Mouse (Mus musculus): ENCODE results near the gene Tex37.

Gene Tex37

GRCm38 (mm10) chr6:70912396-70912765 is 6.3 kb downstream of the Tex37 start:
- no peaks in the 10 kb centered on the region for H3K36me3 ChIP-seq (ENCODE audit: control insufficient read depth, insufficient read depth, low read length, poor library complexity, severe bottlenecking)
- H3K27me3 ChIP-seq (ENCODE audit: control insufficient read depth, insufficient read depth, low read length, poor library complexity, severe bottlenecking): no peaks in the 10 kb centered on the region
- no peak for DNase-seq (ENCODE audit: low read depth, low spot score)

GRCm38 (mm10) chr6:70911668-70912395 is 6.9 kb downstream of the Tex37 start:
- no peak for DNase-seq (ENCODE audit: low read depth, low spot score)
- no peaks in the 10 kb centered on the region for H3K36me3 ChIP-seq (ENCODE audit: control insufficient read depth, insufficient read depth, low read length, poor library complexity, severe bottlenecking)
- H3K27me3 ChIP-seq (ENCODE audit: control insufficient read depth, insufficient read depth, low read length, poor library complexity, severe bottlenecking): no peaks in the 10 kb centered on the region

- DNase-seq (ENCODE audit: low read depth, low spot score): peak; percentile 50
- Histone ChIP-seq H3K27me3 (ENCODE audit: control insufficient read depth, insufficient read depth, low read length, poor library complexity, severe bottlenecking) (no peaks in the 10 kb centered on the region), H3K36me3 (ENCODE audit: control insufficient read depth, insufficient read depth, low read length, poor library complexity, severe bottlenecking) (peaks cover 3% of the 10 kb centered on the region)
Observed at GRCm38 (mm10) chr6:70910285-70910684, 8.4 kb downstream of the Tex37 start.

GRCm38 (mm10) chr6:70909572-70909971 is 9.2 kb downstream of the Tex37 start:
- Histone ChIP-seq H3K27me3 (ENCODE audit: control insufficient read depth, insufficient read depth, low read length, poor library complexity, severe bottlenecking) (no peaks in the 10 kb centered on the region), H3K36me3 (ENCODE audit: control insufficient read depth, insufficient read depth, low read length, poor library complexity, severe bottlenecking) (peaks cover 6% of the 10 kb centered on the region)
- no peak for DNase-seq (ENCODE audit: low read depth, low spot score)

- DNase-seq (ENCODE audit: low read depth, low spot score): no peak
- Histone ChIP-seq H3K36me3 (ENCODE audit: control insufficient read depth, insufficient read depth, low read length, poor library complexity, severe bottlenecking) (peaks cover 22% of the 10 kb centered on the region), H3K27me3 (ENCODE audit: control insufficient read depth, insufficient read depth, low read length, poor library complexity, severe bottlenecking) (no peaks in the 10 kb centered on the region)
Observed at GRCm38 (mm10) chr6:70903689-70904088, 15.0 kb downstream of the Tex37 start.

- no peaks in the 10 kb centered on the region for H3K27me3 ChIP-seq (ENCODE audit: control insufficient read depth, insufficient read depth, low read length, poor library complexity, severe bottlenecking)
- no peak for DNase-seq (ENCODE audit: low read depth, low spot score)
- peaks cover 28% of the 10 kb centered on the region for H3K36me3 ChIP-seq (ENCODE audit: control insufficient read depth, insufficient read depth, low read length, poor library complexity, severe bottlenecking)
Observed at GRCm38 (mm10) chr6:70899594-70900003, 19.1 kb downstream of the Tex37 start.

GRCm38 (mm10) chr6:70898166-70898565 is 20.6 kb downstream of the Tex37 start:
- peaks cover 24% of the 10 kb centered on the region for H3K36me3 ChIP-seq (ENCODE audit: control insufficient read depth, insufficient read depth, low read length, poor library complexity, severe bottlenecking)
- DNase-seq (ENCODE audit: low read depth, low spot score): no peak
- H3K27me3 ChIP-seq (ENCODE audit: control insufficient read depth, insufficient read depth, low read length, poor library complexity, severe bottlenecking): no peaks in the 10 kb centered on the region

- H3K27me3 ChIP-seq (ENCODE audit: control insufficient read depth, insufficient read depth, low read length, poor library complexity, severe bottlenecking): no peaks in the 10 kb centered on the region
- peaks cover 35% of the 10 kb centered on the region for H3K36me3 ChIP-seq (ENCODE audit: control insufficient read depth, insufficient read depth, low read length, poor library complexity, severe bottlenecking)
- no peak for DNase-seq (ENCODE audit: low read depth, low spot score)
Observed at GRCm38 (mm10) chr6:70887993-70888392, 30.7 kb downstream of the Tex37 start.

- H3K27me3 ChIP-seq (ENCODE audit: control insufficient read depth, insufficient read depth, low read length, poor library complexity, severe bottlenecking): 0 out of 2 replicates have a peak, but pooled peaks cover 1% of the 10 kb centered on the region
- H3K36me3 ChIP-seq (ENCODE audit: control insufficient read depth, insufficient read depth, low read length, poor library complexity, severe bottlenecking): peaks cover 16% of the 10 kb centered on the region
- peak; percentile 90 for DNase-seq (ENCODE audit: low read depth, low spot score)
Observed at GRCm38 (mm10) chr6:70880714-70881304, 37.9 kb downstream of the Tex37 start.

- no peak for DNase-seq (ENCODE audit: low read depth, low spot score)
- peaks cover 4% of the 10 kb centered on the region for H3K36me3 ChIP-seq (ENCODE audit: control insufficient read depth, insufficient read depth, low read length, poor library complexity, severe bottlenecking)
- H3K27me3 ChIP-seq (ENCODE audit: control insufficient read depth, insufficient read depth, low read length, poor library complexity, severe bottlenecking): no peaks in the 10 kb centered on the region
Observed at GRCm38 (mm10) chr6:70875017-70875416, 43.7 kb downstream of the Tex37 start.

GRCm38 (mm10) chr6:70874035-70874775 is 44.5 kb downstream of the Tex37 start:
- Histone ChIP-seq H3K36me3 (ENCODE audit: control insufficient read depth, insufficient read depth, low read length, poor library complexity, severe bottlenecking) (no peaks in the 10 kb centered on the region), H3K27me3 (ENCODE audit: control insufficient read depth, insufficient read depth, low read length, poor library complexity, severe bottlenecking) (no peaks in the 10 kb centered on the region)
- peak; percentile 48 for DNase-seq (ENCODE audit: low read depth, low spot score)

- Histone ChIP-seq H3K27me3 (ENCODE audit: control insufficient read depth, insufficient read depth, low read length, poor library complexity, severe bottlenecking) (no peaks in the 10 kb centered on the region), H3K36me3 (ENCODE audit: control insufficient read depth, insufficient read depth, low read length, poor library complexity, severe bottlenecking) (no peaks in the 10 kb centered on the region)
- DNase-seq (ENCODE audit: low read depth, low spot score): no peak
Observed at GRCm38 (mm10) chr6:70872570-70872969, 46.2 kb downstream of the Tex37 start.

GRCm38 (mm10) chr6:70872128-70872527 is 46.6 kb downstream of the Tex37 start:
- DNase-seq (ENCODE audit: low read depth, low spot score): peak; percentile 88

GRCm38 (mm10) chr6:70871511-70871980 is 47.2 kb downstream of the Tex37 start:
- Histone ChIP-seq H3K36me3 (ENCODE audit: control insufficient read depth, insufficient read depth, low read length, poor library complexity, severe bottlenecking) (no peaks in the 10 kb centered on the region), H3K27me3 (ENCODE audit: control insufficient read depth, insufficient read depth, low read length, poor library complexity, severe bottlenecking) (no peaks in the 10 kb centered on the region)
- DNase-seq (ENCODE audit: low read depth, low spot score): peak; percentile 79

More at GRCm38 (mm10) chr6:70872128-70872527, 46.6 kb downstream of the Tex37 start:
- H3K27me3 ChIP-seq (ENCODE audit: control insufficient read depth, insufficient read depth, low read length, poor library complexity, severe bottlenecking): no peaks in the 10 kb centered on the region
- H3K36me3 ChIP-seq (ENCODE audit: control insufficient read depth, insufficient read depth, low read length, poor library complexity, severe bottlenecking): no peaks in the 10 kb centered on the region

GRCm38 (mm10) chr6:70867297-70867696 is 51.4 kb downstream of the Tex37 start:
- DNase-seq (ENCODE audit: low read depth, low spot score): no peak
- Histone ChIP-seq H3K36me3 (ENCODE audit: control insufficient read depth, insufficient read depth, low read length, poor library complexity, severe bottlenecking) (no peaks in the 10 kb centered on the region), H3K27me3 (ENCODE audit: control insufficient read depth, insufficient read depth, low read length, poor library complexity, severe bottlenecking) (no peaks in the 10 kb centered on the region)

Data from splenic B cell, adult 2 months (primary cell).